Mouse (Mus musculus) heart, adult 2 months (tissue): ENCODE data around the gene Slc12a5.

Experiments used
- EP300 ChIP-seq: fragments of 200-500 bp; IDR thresholded peaks from 2 replicates; pipeline ENCODE4 v1.6.1; 2011; ENCODE audit warnings: low read depth, low read length, control low read depth; ENCODE audit not compliant: insufficient read depth
- POLR2A ChIP-seq: fragments of 200-500 bp; IDR thresholded peaks from 2 replicates; pipeline ENCODE4 v1.6.1; 2011; ENCODE audit warnings: mild to moderate bottlenecking, low read depth, low read length, control low read depth; ENCODE audit not compliant: insufficient read depth

DNA sequence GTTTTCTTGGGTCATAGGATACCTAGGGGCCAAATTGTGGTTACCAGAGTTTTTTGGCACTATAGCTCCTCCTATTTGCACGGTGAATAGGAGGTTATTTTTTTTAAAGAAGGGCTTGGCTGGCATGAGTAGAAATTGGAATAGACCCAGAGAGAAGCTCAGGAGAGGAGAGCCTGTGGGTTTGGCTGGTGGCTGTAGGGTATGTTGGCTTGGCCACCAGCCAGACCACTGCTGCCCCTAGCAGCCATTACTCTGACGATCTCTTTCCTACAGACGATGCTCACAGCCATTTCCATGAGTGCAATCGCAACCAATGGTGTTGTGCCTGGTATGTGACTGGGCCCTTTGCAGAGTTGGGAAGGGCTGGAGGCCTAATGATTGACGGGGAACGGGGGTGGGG lies 15.0 kb downstream of the Slc12a5 start:
- TF ChIP-seq POLR2A (no peak), EP300 (no peak)
